Mouse (Mus musculus): ENCODE measurements around the gene Gm10061. TPM values are rescaled to one million over a fixed set of nuclear protein-coding genes. Genes with fewer than 3 reads are reported as not detected.

Gene Gm10061
- not detected for polyA plus RNA-seq (2017; shearing (Covaris generic))

DNA sequence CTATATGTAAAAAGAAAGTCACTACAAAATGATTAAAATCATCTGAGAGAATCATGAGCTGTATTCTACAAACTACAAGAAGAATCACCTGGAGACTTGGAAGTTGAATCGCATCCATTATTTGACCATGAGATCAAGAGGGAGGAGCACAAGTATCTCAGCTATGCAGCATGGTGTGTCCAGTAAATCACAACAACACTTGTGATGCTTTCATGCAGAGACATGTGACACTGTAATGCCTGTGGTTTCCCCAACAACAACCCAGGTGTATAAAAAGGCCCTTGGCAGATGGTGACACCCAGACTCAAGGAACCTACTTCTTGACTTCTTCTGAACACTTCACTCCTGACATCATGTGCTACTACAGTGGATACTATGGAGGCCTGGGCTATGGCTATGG, at the start of gene Gm10061:
Gene Gm10061 (plus strand): TSS at position 301 of the 400 bp plus-strand sequence.

GRCm38 (mm10) chr16:89140551-89140950, 10.3 kb upstream of the Gm10061 start, which contains the start of gene Gm6358:
Gm6358 (plus strand) TSS chr16:89140851.

DNA sequence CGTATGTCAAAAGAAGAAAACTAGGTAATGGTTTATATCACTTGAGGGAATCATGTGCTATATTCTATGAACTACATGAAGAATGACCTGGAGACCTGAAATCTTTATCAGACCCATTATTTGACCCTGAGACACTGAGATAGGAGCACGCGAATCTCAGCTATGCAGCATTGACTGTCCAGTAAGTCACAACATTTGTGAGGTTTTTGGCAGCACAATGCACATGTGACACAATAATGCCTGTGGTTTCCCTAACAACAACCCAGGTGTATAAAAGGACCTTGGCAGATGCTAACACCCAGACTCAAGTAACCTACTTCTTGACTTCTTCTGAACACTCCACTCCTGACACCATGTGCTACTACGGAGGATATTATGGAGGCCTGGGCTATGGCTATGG, 6.8 kb downstream of the Gm10061 start, which contains the start of gene Gm9789:
Gene Gm9789 (plus strand): TSS at position 301 of the 400 bp plus-strand sequence.

DNA sequence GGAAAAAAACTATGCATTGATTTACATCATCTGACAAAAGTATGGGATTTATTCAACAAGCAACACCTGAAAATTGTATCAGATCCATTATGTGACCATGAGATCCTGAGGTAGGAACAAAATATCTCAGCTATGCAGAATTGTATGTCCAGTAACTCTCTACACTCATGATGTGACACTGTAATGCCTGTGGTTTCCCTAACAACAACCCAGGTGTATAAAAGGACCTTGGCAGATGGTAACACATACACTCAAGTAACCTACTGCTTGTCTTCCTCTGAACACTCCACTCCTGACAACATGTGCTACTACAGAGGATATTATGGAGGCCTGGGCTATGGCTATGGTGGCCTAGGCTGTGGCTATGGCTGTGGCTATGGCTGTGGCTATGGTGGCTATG, 18.3 kb downstream of the Gm10061 start, which contains the start of gene Gm7735:
Gene Gm7735 (plus strand): TSS at position 301 of the 400 bp plus-strand sequence.

GRCm38 (mm10) chr16:89174435-89174834, 23.5 kb downstream of the Gm10061 start, which contains the start of gene 1110057P08Rik:
1110057P08Rik (plus strand) TSS chr16:89174735.

Other genes with a start within 250 kb of the Gm10061 start
- gene Krtap19-9b, start 218.8 kb upstream of the Gm10061 start, polyA plus RNA-seq (2017; shearing (Covaris generic)), result not detected
- not detected for gene Krtap16-3, start 188.2 kb upstream of the Gm10061 start, polyA plus RNA-seq (2017; shearing (Covaris generic))
- not detected for gene Krtap22-2, start 140.3 kb upstream of the Gm10061 start, polyA plus RNA-seq (2017; shearing (Covaris generic))
- gene Gm10229, start 135.8 kb upstream of the Gm10061 start, polyA plus RNA-seq (2017; shearing (Covaris generic)), result not detected
- not detected for gene Krtap6-1, start 119.4 kb upstream of the Gm10061 start, polyA plus RNA-seq (2017; shearing (Covaris generic))
- not detected for gene Gm10228, start 109.6 kb upstream of the Gm10061 start, polyA plus RNA-seq (2017; shearing (Covaris generic))
- gene Krtap6-5, start 103.2 kb upstream of the Gm10061 start, polyA plus RNA-seq (2017; shearing (Covaris generic)), result not detected
- gene 1110025L11Rik, start 87.1 kb upstream of the Gm10061 start, polyA plus RNA-seq (2017; shearing (Covaris generic)), result not detected
- gene Krtap6-3, start 67.1 kb upstream of the Gm10061 start, polyA plus RNA-seq (2017; shearing (Covaris generic)), result not detected
- gene Gm6358, start 10.2 kb upstream of the Gm10061 start, polyA plus RNA-seq (2017; shearing (Covaris generic)), result not detected
- gene Gm9789, start 6.9 kb downstream of the Gm10061 start, polyA plus RNA-seq (2017; shearing (Covaris generic)), result not detected
- not detected for gene Gm7735, start 18.4 kb downstream of the Gm10061 start, polyA plus RNA-seq (2017; shearing (Covaris generic))
- not detected for gene 1110057P08Rik, start 23.6 kb downstream of the Gm10061 start, polyA plus RNA-seq (2017; shearing (Covaris generic))
- not detected for gene Krtap20-2, start 54.8 kb downstream of the Gm10061 start, polyA plus RNA-seq (2017; shearing (Covaris generic))

All from CD4-positive, CD25-positive, alpha-beta regulatory T cell (primary cell).